29 mouse cellular contexts compared by ENCODE assay signal in the genomic region with DNA sequence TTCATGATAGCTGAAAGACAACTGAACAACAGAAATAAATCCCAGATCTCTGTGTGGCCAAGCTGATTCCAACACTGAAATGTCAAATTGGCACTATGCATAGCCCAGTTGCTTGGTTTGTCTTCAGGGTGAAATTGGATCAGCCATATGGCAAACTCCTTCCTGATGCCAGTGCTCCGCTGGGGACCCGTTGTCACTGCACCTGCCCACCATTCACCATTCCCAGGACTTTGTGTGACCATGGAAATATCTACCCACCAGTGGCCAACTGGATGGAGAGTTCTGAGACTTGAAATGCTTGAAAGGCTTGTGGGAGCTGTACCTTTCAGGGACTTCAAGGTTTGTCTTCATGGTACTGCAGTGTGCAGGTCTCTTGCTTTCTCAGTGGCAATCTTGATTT.
DNase-seq lines count a peak whose midpoint lies in the region; ATAC-seq and TF ChIP-seq lines count a peak whose summit lies in the region.
"Had no signal": no experiment of that assay in that cellular context is flagged by ENCODE, and none has a peak within 500 bp of the region (broad histone marks: within the 10 kb centered on the region; RNA-seq: fewer than 3 reads in every experiment).

No protein-coding gene starts in this region.

- no peaks in the 10 kb centered on the region for H3K9me3 ChIP-seq in hindbrain, postnatal 0 days (ENCODE audit: low read length)
- H3K9me3 ChIP-seq in hindbrain, embryonic 13.5 days: no peaks in the 10 kb centered on the region
- H3K9me3 ChIP-seq: embryonic facial prominence, embryonic 10.5 days; embryonic facial prominence, embryonic 15.5 days; forebrain, embryonic 12.5 days; heart, embryonic 10.5 days; hindbrain, embryonic 15.5 days; intestine, embryonic 15.5 days; limb, embryonic 13.5 days; neural tube, embryonic 13.5 days had no signal

- no peaks in the 10 kb centered on the region for H3K27me3 ChIP-seq in hindbrain, postnatal 0 days (ENCODE audit: insufficient read depth, low read length)
- H3K27me3 ChIP-seq in hindbrain, embryonic 13.5 days: no peaks in the 10 kb centered on the region
- H3K27me3 ChIP-seq: embryonic facial prominence, embryonic 15.5 days; forebrain, embryonic 12.5 days; hindbrain, embryonic 15.5 days; intestine, embryonic 15.5 days; limb, embryonic 13.5 days; neural tube, embryonic 13.5 days had no signal

- no peak for ATAC-seq in hindbrain, postnatal 0 days
- ATAC-seq in hindbrain, embryonic 13.5 days (ENCODE audit: low FRiP score): no peak
- ATAC-seq: forebrain, postnatal 0 days; intestine, embryonic 15.5 days; liver, postnatal 0 days; Patski had no signal

- H3K4me2 ChIP-seq in hindbrain, postnatal 0 days (ENCODE audit: low read depth, low read length): no peak overlapping the region
- no peak overlapping the region for H3K4me2 ChIP-seq in hindbrain, embryonic 13.5 days
- H3K4me2 ChIP-seq: embryonic facial prominence, embryonic 15.5 days; forebrain, embryonic 12.5 days; hindbrain, embryonic 15.5 days; intestine, embryonic 15.5 days; limb, embryonic 13.5 days; liver, embryonic 11.5 days; midbrain, embryonic 11.5 days; neural tube, embryonic 13.5 days had no signal

- DNase-seq in hindbrain, postnatal 0 days (ENCODE audit: low spot score): peak; percentile 56
- DNase-seq in cerebellum, adult 11 months: peak; percentile 85
- peak; percentile 95 for DNase-seq in cerebellum, adult 9-10 months
- DNase-seq in cerebellum, postnatal 36 days: peak; percentile 82 to 88
- DNase-seq in testis, postnatal 10 days (ENCODE audit: low spot score): no peak
- DNase-seq in left cerebral cortex, postnatal 10 days (ENCODE audit: extremely low spot score in 1 of 2, low spot score in 2 of 2): no peak
- DNase-seq: adrenal gland, postnatal 10 days; forebrain, postnatal 0 days; gastrocnemius, postnatal 10 days; heart, postnatal 4 days; kidney, adult 2 months; kidney, postnatal 36 days; liver, postnatal 0 days; lung, postnatal 36 days; right cerebral cortex, postnatal 4 days; thymus, postnatal 4 days had no signal

- no peak overlapping the region for H3K27ac ChIP-seq in hindbrain, postnatal 0 days
- H3K27ac ChIP-seq in hindbrain, embryonic 13.5 days: no peak overlapping the region
- H3K27ac ChIP-seq: embryonic facial prominence, embryonic 10.5 days; embryonic facial prominence, embryonic 15.5 days; forebrain, embryonic 12.5 days; heart, embryonic 10.5 days; hindbrain, embryonic 15.5 days; intestine, embryonic 15.5 days; layer of hippocampus, adult 2 months; limb, embryonic 13.5 days; neural tube, embryonic 13.5 days had no signal

- H3K9ac ChIP-seq in hindbrain, postnatal 0 days (replicated peaks; ENCODE audit: low read length): no peak overlapping the region
- H3K9ac ChIP-seq in hindbrain, embryonic 13.5 days: no peak overlapping the region
- H3K9ac ChIP-seq: embryonic facial prominence, embryonic 15.5 days; forebrain, embryonic 12.5 days; forebrain, postnatal 0 days; hindbrain, embryonic 15.5 days; intestine, embryonic 15.5 days; limb, embryonic 13.5 days; liver, postnatal 0 days; neural tube, embryonic 13.5 days had no signal

- 68% methylated on average over 2 of the region's 2 CpGs for WGBS in hindbrain, postnatal 0 days
- 97% methylated on average over 2 of the region's 2 CpGs for WGBS in hindbrain, embryonic 13.5 days

- no peak for TF ChIP-seq CTCF in hindbrain, postnatal 0 days (IDR thresholded peaks at IDR 0.05; ENCODE audit: low read depth)

- H3K36me3 ChIP-seq in hindbrain, postnatal 0 days (ENCODE audit: insufficient read depth, low read length): no peaks in the 10 kb centered on the region
- no peaks in the 10 kb centered on the region for H3K36me3 ChIP-seq in hindbrain, embryonic 13.5 days
- H3K36me3 ChIP-seq: embryonic facial prominence, embryonic 10.5 days; embryonic facial prominence, embryonic 15.5 days; forebrain, embryonic 12.5 days; heart, embryonic 10.5 days; hindbrain, embryonic 15.5 days; intestine, embryonic 15.5 days; limb, embryonic 13.5 days; neural tube, embryonic 13.5 days had no signal

- intact Hi-C loops in left cerebral cortex, postnatal 10 days (cut with DNase I): no loop called here

- no peak overlapping the region for H3K4me3 ChIP-seq in hindbrain, postnatal 0 days (ENCODE audit: low read length)
- no peak overlapping the region for H3K4me3 ChIP-seq in hindbrain, embryonic 13.5 days
- H3K4me3 ChIP-seq: embryonic facial prominence, embryonic 10.5 days; embryonic facial prominence, embryonic 15.5 days; forebrain, embryonic 12.5 days; heart, embryonic 10.5 days; hindbrain, embryonic 15.5 days; intestine, embryonic 15.5 days; layer of hippocampus, adult 2 months; limb, embryonic 13.5 days; neural tube, embryonic 13.5 days had no signal

- H3K4me1 ChIP-seq in hindbrain, postnatal 0 days (ENCODE audit: insufficient read depth, low read length): no peaks in the 10 kb centered on the region
- H3K4me1 ChIP-seq in hindbrain, embryonic 13.5 days (replicated peaks): no peaks in the 10 kb centered on the region
- H3K4me1 ChIP-seq: embryonic facial prominence, embryonic 15.5 days; forebrain, embryonic 12.5 days; heart, embryonic 10.5 days; hindbrain, embryonic 15.5 days; intestine, embryonic 15.5 days; neural tube, embryonic 13.5 days had no signal

Comparison
In these comparisons a context has a peak if more than half of its experiments do, and no peak if none do; other contexts are left out.
1. DNase-seq: peak in hindbrain, postnatal 0 days (single experiment), cerebellum, adult 11 months (single experiment), cerebellum, adult 9-10 months (single experiment) and cerebellum, postnatal 36 days (2 of 2); none in testis, postnatal 10 days (single experiment) and left cerebral cortex, postnatal 10 days (0 of 2).